Mouse (Mus musculus): ENCODE data around the gene Opn3. TPM values are rescaled to one million over a fixed set of nuclear protein-coding genes. Genes with fewer than 3 reads are reported as not detected.

Gene Opn3
- polyA plus RNA-seq, 1 experiment from 2014 or later, result 9.2 TPM

DNA sequence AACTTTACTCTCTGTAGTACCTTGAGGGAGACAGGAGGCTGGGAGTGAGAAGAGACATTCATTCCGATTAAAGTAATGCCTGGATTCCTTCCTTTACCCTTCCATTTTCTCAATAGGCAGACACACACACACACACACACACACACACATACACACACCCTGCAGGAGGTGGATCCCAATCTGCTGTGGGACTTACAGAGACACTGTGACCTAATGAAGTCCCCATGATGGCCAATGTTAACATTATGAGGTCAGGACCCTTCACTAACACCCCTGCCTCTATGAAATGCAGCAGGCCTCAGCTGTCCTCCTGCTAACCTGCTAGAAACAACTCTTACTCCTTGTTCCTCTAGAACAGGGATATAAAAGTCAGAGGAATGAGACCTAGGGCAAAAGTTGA lies 5.7 kb upstream of the Opn3 start, which contains the start of gene Wdr64:
Wdr64 (plus strand) TSS at position 301 of the 400 bp plus-strand sequence.
- 100% methylated on average over 1 of the region's 1 CpGs for WGBS

DNA sequence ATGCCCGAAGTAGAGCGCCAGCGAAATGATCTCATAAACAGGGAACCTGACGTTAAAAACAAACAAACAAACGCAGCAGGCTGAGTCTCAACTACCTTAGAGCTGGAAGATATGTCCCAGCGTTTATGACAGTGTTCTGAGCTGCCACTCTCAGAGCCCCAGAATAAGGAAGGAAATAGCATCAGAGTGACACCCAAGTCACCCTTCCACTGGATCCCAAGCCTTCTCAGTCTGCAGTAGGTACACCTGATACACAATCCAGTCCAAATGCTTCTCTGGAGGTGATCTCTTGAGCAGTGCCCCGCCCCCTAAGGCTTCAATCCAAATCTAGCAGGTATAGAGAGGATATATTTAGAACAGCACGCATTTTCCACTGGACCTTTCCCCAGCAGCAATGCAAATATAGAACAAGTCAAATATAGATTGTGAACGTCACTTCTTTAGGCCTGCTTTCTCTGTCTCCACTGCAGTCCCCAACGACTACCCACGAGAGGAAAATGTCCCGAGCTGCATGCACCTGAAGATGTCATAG lies 919 bp upstream of the Opn3 start:
- Histone ChIP-seq H3K4me2 (ENCODE audit: low read depth, low read length) (peak overlapping the region; percentile 87), H3K27me3 (ENCODE audit: control insufficient read depth, insufficient read depth, low read length) (no peaks in the 10 kb centered on the region), H3K9ac (replicated peaks; ENCODE audit: low read depth, low read length) (no peak overlapping the region), H3K9me3 (ENCODE audit: control insufficient read depth, low read length) (no peaks in the 10 kb centered on the region), H3K4me3 (ENCODE audit: low read depth, low read length) (peak overlapping the region; percentile 72), H3K27ac (ENCODE audit: low read depth, low read length) (no peak overlapping the region), H3K4me1 (ENCODE audit: control insufficient read depth, insufficient read depth, low read length) (peaks cover 6% of the 10 kb centered on the region), H3K36me3 (ENCODE audit: control insufficient read depth, insufficient read depth, low read length) (no peaks in the 10 kb centered on the region)
- ATAC-seq (ENCODE audit: low read depth), result peak; percentile 8; the same call in 1 of the 2 replicates
- WGBS, result 43% methylated on average over 12 of the region's 12 CpGs

More for the DNA sequence above, 5.7 kb upstream of the Opn3 start, which contains the start of gene Wdr64:
- Histone ChIP-seq H3K9ac (replicated peaks; ENCODE audit: low read depth, low read length) (no peak within 1 kb of the TSS), H3K4me2 (ENCODE audit: low read depth, low read length) (no peak within 1 kb of the TSS), H3K36me3 (ENCODE audit: control insufficient read depth, insufficient read depth, low read length) (no peaks in the 10 kb centered on the region), H3K27ac (ENCODE audit: low read depth, low read length) (no peak within 1 kb of the TSS), H3K9me3 (ENCODE audit: control insufficient read depth, low read length) (no peaks in the 10 kb centered on the region), H3K27me3 (ENCODE audit: control insufficient read depth, insufficient read depth, low read length) (no peaks in the 10 kb centered on the region), H3K4me3 (ENCODE audit: low read depth, low read length) (no peak within 1 kb of the TSS), H3K4me1 (ENCODE audit: control insufficient read depth, insufficient read depth, low read length) (no peaks in the 10 kb centered on the region)
- no peak for ATAC-seq (ENCODE audit: low read depth)

DNA sequence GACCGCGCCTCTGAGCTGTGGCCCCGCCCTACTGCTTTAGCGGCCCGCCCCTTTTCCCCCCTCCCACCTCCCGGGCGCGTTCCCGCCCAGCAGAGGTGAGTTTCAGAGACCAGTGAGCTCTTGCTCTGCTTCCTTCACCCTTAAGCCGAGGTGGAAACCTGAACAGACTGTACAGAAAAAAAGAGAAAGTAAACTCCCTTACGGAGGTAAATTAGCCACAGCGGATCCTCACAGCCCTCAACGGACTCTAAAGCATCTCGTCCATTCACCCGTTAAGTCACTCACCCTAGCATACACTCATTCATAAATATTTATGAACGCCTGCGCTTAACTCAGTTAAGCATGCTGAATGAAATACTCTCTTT lies 403 bp upstream of the Opn3 start:
- peak overlapping the region; percentile 72 for H3K4me3 ChIP-seq (ENCODE audit: low read depth, low read length)
- peak overlapping the region; percentile 87 for H3K4me2 ChIP-seq (ENCODE audit: low read depth, low read length)
- under 1% methylated on average over 17 of the region's 17 CpGs for whole genome bisulfite sequencing
- H3K36me3 ChIP-seq (ENCODE audit: control insufficient read depth, insufficient read depth, low read length), result no peaks in the 10 kb centered on the region
- no peak overlapping the region for H3K9ac ChIP-seq (replicated peaks; ENCODE audit: low read depth, low read length)
- no peak for ATAC-seq (ENCODE audit: low read depth)
- H3K27me3 ChIP-seq (ENCODE audit: control insufficient read depth, insufficient read depth, low read length), result no peaks in the 10 kb centered on the region
- H3K27ac ChIP-seq (ENCODE audit: low read depth, low read length), result no peak overlapping the region
- H3K4me1 ChIP-seq (ENCODE audit: control insufficient read depth, insufficient read depth, low read length), result peaks cover 6% of the 10 kb centered on the region
- no peaks in the 10 kb centered on the region for H3K9me3 ChIP-seq (ENCODE audit: control insufficient read depth, low read length)

DNA sequence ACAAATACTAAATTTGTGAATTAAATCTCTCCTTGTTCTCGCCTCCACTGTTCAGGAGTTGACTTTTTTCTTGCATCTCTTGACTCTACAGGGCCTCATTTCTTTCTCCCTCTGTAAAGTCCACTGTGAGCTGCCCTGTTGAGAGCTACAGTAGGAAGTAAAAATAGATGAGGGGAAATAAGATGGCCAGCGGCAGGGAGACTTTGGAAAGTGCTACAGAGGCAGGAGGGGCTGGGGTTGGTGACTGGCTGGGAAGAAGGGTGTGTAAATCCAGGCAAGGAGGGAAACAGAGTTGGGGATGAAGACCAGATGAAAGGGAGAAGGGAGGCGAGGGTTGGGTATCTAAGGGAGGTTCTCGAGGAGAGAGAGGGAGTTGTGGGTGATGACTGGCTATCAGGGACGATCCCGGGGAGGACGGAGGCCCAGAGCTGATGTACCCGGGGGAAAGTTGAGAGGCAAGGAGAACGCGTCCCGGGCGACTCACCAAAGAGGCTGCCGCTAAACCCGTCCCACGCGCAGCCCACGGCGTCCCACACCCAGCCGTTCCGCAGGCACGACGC lies 810 bp downstream of the Opn3 start:
- Histone ChIP-seq H3K27me3 (ENCODE audit: control insufficient read depth, insufficient read depth, low read length) (no peaks in the 10 kb centered on the region), H3K9ac (replicated peaks; ENCODE audit: low read depth, low read length) (peak overlapping the region; percentile 66), H3K9me3 (ENCODE audit: control insufficient read depth, low read length) (no peaks in the 10 kb centered on the region), H3K4me3 (ENCODE audit: low read depth, low read length) (peak overlapping the region; percentile 72), H3K27ac (ENCODE audit: low read depth, low read length) (peak overlapping the region; percentile 82), H3K36me3 (ENCODE audit: control insufficient read depth, insufficient read depth, low read length) (no peaks in the 10 kb centered on the region), H3K4me1 (ENCODE audit: control insufficient read depth, insufficient read depth, low read length) (peaks cover 6% of the 10 kb centered on the region), H3K4me2 (ENCODE audit: low read depth, low read length) (peak overlapping the region; percentile 87)
- no peak for ATAC-seq (ENCODE audit: low read depth)
- under 1% methylated on average over 22 of the region's 22 CpGs for WGBS

DNA sequence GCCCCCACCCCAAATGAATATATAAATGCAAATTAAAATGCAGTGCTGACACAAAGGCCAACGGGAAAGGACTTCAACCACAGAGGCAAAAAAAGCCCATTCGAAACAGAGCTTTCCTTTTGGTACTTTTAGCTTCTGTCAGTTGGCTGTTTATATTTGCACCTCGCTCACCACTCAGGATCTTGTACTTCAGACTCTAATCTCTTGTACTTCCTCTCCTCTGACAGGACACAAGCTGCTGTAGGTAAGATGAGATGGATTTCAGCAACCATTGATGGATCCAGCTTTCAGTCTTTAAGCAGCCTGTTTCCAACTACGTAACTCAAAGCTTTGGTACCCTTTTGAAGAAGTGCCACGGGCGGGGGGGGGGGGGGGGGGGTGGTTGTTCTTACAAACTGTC lies 11.6 kb downstream of the Opn3 start:
- Histone ChIP-seq H3K4me1 (ENCODE audit: control insufficient read depth, insufficient read depth, low read length) (no peaks in the 10 kb centered on the region), H3K9ac (replicated peaks; ENCODE audit: low read depth, low read length) (no peak overlapping the region), H3K27ac (ENCODE audit: low read depth, low read length) (no peak overlapping the region), H3K36me3 (ENCODE audit: control insufficient read depth, insufficient read depth, low read length) (no peaks in the 10 kb centered on the region), H3K4me3 (ENCODE audit: low read depth, low read length) (no peak overlapping the region), H3K27me3 (ENCODE audit: control insufficient read depth, insufficient read depth, low read length) (no peaks in the 10 kb centered on the region), H3K9me3 (ENCODE audit: control insufficient read depth, low read length) (no peaks in the 10 kb centered on the region), H3K4me2 (ENCODE audit: low read depth, low read length) (no peak overlapping the region)
- ATAC-seq (ENCODE audit: low read depth), result no peak
- 89% methylated on average over 6 of the region's 6 CpGs for WGBS

DNA sequence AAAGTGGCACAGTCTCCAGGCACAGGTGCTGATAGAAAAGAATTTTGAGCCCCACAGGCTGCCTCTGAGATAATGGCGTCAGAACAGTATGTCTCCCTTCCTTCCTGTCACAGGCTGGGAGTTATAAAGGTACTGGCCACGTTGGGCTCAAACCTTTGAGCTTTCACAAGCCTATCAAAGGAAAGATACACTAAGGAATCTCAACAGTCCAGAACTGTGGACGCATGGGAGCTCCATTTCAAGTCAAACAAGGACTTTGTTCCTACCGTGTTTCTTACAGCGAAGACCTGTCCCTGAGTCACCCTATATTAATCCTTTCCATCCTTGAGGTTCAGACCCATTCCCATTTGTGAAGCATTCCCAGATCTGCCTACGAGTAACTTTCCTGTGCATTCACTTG lies 15.1 kb downstream of the Opn3 start:
- no peaks in the 10 kb centered on the region for H3K4me1 ChIP-seq (ENCODE audit: control insufficient read depth, insufficient read depth, low read length)
- H3K9me3 ChIP-seq (ENCODE audit: control insufficient read depth, low read length), result no peaks in the 10 kb centered on the region
- H3K27ac ChIP-seq (ENCODE audit: low read depth, low read length), result no peak overlapping the region
- WGBS, result 90% methylated on average over 6 of the region's 6 CpGs
- H3K9ac ChIP-seq (replicated peaks; ENCODE audit: low read depth, low read length), result no peak overlapping the region
- no peaks in the 10 kb centered on the region for H3K27me3 ChIP-seq (ENCODE audit: control insufficient read depth, insufficient read depth, low read length)
- H3K4me2 ChIP-seq (ENCODE audit: low read depth, low read length), result no peak overlapping the region
- H3K4me3 ChIP-seq (ENCODE audit: low read depth, low read length), result no peak overlapping the region
- ATAC-seq (ENCODE audit: low read depth), result no peak
- H3K36me3 ChIP-seq (ENCODE audit: control insufficient read depth, insufficient read depth, low read length), result no peaks in the 10 kb centered on the region

DNA sequence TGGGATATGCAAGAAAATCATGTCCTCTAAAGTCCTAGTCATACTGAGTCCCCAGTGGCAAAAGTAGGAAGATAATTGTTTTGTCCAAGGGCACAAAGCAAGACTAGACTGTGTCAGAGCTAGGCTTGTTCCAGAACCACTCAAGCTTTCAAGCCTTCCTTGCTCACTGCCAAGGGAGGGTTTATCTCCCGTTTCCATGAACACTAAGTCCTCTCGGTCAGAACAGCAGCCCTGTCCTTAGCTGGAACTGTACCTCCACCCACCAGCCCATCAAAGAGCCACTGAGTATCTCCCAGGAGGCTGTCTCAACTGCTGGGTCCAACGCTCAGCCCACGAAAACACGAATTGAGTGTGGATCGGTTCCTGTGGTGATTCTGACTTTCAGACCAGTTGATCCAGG lies 17.5 kb downstream of the Opn3 start:
- Histone ChIP-seq H3K36me3 (ENCODE audit: control insufficient read depth, insufficient read depth, low read length) (no peaks in the 10 kb centered on the region), H3K4me2 (ENCODE audit: low read depth, low read length) (no peak overlapping the region), H3K4me3 (ENCODE audit: low read depth, low read length) (no peak overlapping the region), H3K4me1 (ENCODE audit: control insufficient read depth, insufficient read depth, low read length) (no peaks in the 10 kb centered on the region), H3K9me3 (ENCODE audit: control insufficient read depth, low read length) (no peaks in the 10 kb centered on the region), H3K9ac (replicated peaks; ENCODE audit: low read depth, low read length) (no peak overlapping the region), H3K27me3 (ENCODE audit: control insufficient read depth, insufficient read depth, low read length) (no peaks in the 10 kb centered on the region), H3K27ac (ENCODE audit: low read depth, low read length) (no peak overlapping the region)
- no peak for ATAC-seq (ENCODE audit: low read depth)
- 93% methylated on average over 6 of the region's 6 CpGs for WGBS

DNA sequence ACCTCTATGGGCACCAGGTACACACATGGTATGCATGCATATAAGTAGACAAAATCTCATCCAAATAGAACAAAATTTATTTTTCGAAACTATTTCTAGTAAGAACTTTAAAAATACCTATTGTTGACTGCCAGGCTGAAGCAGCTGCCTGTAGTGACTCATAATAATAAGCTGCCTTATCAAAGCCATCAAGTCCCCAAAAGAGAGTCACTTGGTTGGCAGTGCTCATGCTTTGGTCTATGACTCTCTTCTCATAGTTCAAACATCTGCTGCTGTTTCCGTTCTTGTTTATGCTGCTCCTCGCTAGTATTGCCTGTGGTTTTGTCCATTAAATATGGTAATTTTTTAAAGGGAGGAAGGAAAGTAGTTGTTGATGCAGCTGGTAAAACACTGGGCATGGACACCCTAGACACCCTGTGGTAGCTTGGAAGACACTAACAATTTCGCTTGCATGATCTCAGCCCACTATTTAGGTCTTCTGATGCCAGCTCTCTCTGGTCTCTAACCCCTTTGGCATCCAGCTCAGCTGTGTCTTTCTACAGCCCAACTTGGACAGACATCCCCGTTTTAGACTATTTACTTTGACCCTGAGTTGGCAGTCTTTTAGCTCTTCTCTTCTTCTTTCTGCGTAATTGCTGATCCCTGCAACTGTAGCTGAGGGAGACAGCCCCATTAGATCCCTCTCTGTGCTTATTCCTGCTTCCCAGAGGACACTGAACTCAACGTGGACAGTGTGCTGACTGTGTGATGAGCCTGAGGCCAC lies 18.8 kb downstream of the Opn3 start:
- 86% methylated on average over 7 of the region's 7 CpGs for WGBS
- H3K4me1 ChIP-seq (ENCODE audit: control insufficient read depth, insufficient read depth, low read length), result no peaks in the 10 kb centered on the region
- H3K9ac ChIP-seq (replicated peaks; ENCODE audit: low read depth, low read length), result no peak overlapping the region
- H3K9me3 ChIP-seq (ENCODE audit: control insufficient read depth, low read length), result no peaks in the 10 kb centered on the region
- no peak overlapping the region for H3K4me2 ChIP-seq (ENCODE audit: low read depth, low read length)
- H3K27me3 ChIP-seq (ENCODE audit: control insufficient read depth, insufficient read depth, low read length), result no peaks in the 10 kb centered on the region
- ATAC-seq (ENCODE audit: low read depth), result no peak
- no peaks in the 10 kb centered on the region for H3K36me3 ChIP-seq (ENCODE audit: control insufficient read depth, insufficient read depth, low read length)
- H3K27ac ChIP-seq (ENCODE audit: low read depth, low read length), result no peak overlapping the region
- H3K4me3 ChIP-seq (ENCODE audit: low read depth, low read length), result no peak overlapping the region

DNA sequence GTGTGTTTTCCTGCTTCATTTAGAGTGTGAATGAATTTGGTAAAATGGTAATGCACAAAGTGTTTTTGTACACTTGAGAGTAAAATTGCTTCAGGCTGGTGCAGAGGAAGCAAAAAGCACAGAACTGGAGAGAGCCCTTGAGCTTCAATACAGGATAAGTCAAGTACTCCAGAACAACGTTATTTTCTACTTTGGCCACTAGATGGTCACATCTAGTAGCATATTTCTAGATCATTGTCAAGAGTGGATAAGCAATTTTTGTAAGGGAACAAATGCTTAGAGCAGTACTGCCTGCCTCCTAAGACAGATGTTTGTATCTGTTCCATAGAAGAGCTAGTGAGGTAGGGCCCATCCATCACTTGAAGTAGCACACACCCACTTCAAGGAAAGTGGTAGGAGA lies 20.9 kb downstream of the Opn3 start:
- no peak overlapping the region for H3K27ac ChIP-seq (ENCODE audit: low read depth, low read length)
- no peaks in the 10 kb centered on the region for H3K36me3 ChIP-seq (ENCODE audit: control insufficient read depth, insufficient read depth, low read length)
- no peaks in the 10 kb centered on the region for H3K4me1 ChIP-seq (ENCODE audit: control insufficient read depth, insufficient read depth, low read length)
- no peak overlapping the region for H3K4me3 ChIP-seq (ENCODE audit: low read depth, low read length)
- H3K9me3 ChIP-seq (ENCODE audit: control insufficient read depth, low read length), result no peaks in the 10 kb centered on the region
- 41% methylated on average over 1 of the region's 1 CpGs for WGBS
- H3K9ac ChIP-seq (replicated peaks; ENCODE audit: low read depth, low read length), result no peak overlapping the region
- no peak overlapping the region for H3K4me2 ChIP-seq (ENCODE audit: low read depth, low read length)
- ATAC-seq (ENCODE audit: low read depth), result 0 out of 2 replicates have a peak, but pooled peaks have one; percentile 16
- no peaks in the 10 kb centered on the region for H3K27me3 ChIP-seq (ENCODE audit: control insufficient read depth, insufficient read depth, low read length)
